Mouse (Mus musculus): ENCODE measurements around the gene Rsg1. TPM values are rescaled to one million over a fixed set of nuclear protein-coding genes. Genes with fewer than 3 reads are reported as not detected.
A peak's percentile ranks its signal among the peaks of the same experiment; 100 is the strongest.

The Rsg1 gene
- 6.2 and 6.8 TPM in 2 replicates for polyA plus RNA-seq (2014; fragmentation: Nextera tagmentation; extraction: Ambion mirVana)

DNA sequence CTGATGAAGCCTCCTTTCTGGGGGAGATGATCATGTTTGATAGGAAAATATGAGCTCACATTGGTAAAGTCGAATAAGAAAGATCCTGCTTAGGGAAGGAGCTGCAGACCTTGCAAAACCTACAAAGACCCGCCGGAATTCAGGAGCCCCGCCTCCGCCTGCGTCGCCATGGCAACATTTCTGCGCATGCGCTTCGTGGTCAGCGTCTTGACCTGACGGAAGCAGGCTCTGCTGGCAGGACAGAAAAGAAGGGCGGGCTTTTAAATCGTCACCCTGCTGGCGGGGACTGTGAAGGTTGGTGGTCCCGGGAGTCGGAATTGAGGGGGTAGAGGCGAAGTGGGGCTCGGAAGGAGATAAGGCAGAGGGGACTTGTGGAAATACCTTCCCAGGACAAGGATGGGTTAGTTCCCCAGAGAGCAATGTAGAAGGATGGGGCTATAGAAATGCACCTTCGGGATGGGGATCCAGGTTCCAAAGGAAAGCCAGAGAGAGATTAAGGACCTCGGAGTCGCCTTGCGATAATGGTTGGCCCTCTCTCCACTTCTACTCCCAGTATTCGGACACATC lies at the start of gene Rsg1:
TSS of gene Rsg1 (plus strand) at position 187 of the 567 bp plus-strand sequence.
- H3K4me1 ChIP-seq (ENCODE audit: control insufficient read depth, insufficient read depth, low read length): no peaks in the 10 kb centered on the region
- no peaks in the 10 kb centered on the region for H3K27me3 ChIP-seq (ENCODE audit: control insufficient read depth, insufficient read depth, low read length)
- DNase-seq (ENCODE audit: low spot score): peak; percentile 98
- no peaks in the 10 kb centered on the region for H3K36me3 ChIP-seq (replicated peaks; ENCODE audit: control insufficient read depth, insufficient read depth, low read depth, low read length)
- peak; percentile 61 for ATAC-seq (replicated peaks; ENCODE audit: insufficient number of reproducible peaks, low FRiP score, low TSS enrichment, low read depth)
- H3K9ac ChIP-seq (replicated peaks; ENCODE audit: low read length): peak within 1 kb of the TSS; percentile 70
- H3K27ac ChIP-seq (replicated peaks; ENCODE audit: low read depth, low read length): no peak within 1 kb of the TSS
- H3K9me3 ChIP-seq (replicated peaks; ENCODE audit: control insufficient read depth, low read length): no peaks in the 10 kb centered on the region
- peak within 1 kb of the TSS; percentile 51 for H3K4me3 ChIP-seq (ENCODE audit: low read depth, low read length)
- peak within 1 kb of the TSS; percentile 84 for H3K4me2 ChIP-seq (ENCODE audit: low read depth, low read length)
- WGBS: under 1% methylated on average over 24 of the region's 24 CpGs

- Histone ChIP-seq H3K4me2 (ENCODE audit: low read depth, low read length) (no peak overlapping the region), H3K36me3 (replicated peaks; ENCODE audit: control insufficient read depth, insufficient read depth, low read depth, low read length) (no peaks in the 10 kb centered on the region; the same call in 1 of the 2 replicates), H3K4me3 (ENCODE audit: low read depth, low read length) (no peak overlapping the region), H3K27me3 (ENCODE audit: control insufficient read depth, insufficient read depth, low read length) (no peaks in the 10 kb centered on the region), H3K9ac (replicated peaks; ENCODE audit: low read length) (no peak overlapping the region), H3K9me3 (replicated peaks; ENCODE audit: control insufficient read depth, low read length) (no peaks in the 10 kb centered on the region; the same call in 1 of the 2 replicates), H3K27ac (replicated peaks; ENCODE audit: low read depth, low read length) (no peak overlapping the region), H3K4me1 (ENCODE audit: control insufficient read depth, insufficient read depth, low read length) (no peaks in the 10 kb centered on the region)
- DNase-seq (ENCODE audit: low spot score): no peak
- 90% methylated on average over 8 of the region's 8 CpGs for WGBS
- ATAC-seq (replicated peaks; ENCODE audit: insufficient number of reproducible peaks, low FRiP score, low TSS enrichment, low read depth): no peak
Measured at GRCm38 (mm10) chr4:141165744-141166292, 47.9 kb upstream of the Rsg1 start.

DNA sequence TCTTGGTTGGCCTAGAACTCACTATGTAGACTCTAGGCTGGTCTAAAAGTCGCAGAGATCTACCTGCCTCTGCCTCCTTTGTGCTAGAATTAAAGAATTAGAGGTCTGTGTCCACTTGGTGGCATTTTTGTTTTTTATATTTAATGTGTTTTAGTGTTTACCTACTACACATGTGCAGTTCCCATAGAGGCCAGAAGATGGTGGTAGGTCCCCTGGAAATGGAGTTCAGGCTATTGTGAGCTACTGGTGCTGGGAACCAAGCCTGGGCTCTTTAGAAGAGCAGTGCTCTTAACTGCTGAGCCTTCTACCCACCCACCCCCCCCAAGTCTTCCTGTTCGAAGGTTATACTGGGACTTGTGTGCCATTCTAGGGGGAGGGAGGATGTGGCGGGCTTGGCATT lies 46.6 kb upstream of the Rsg1 start:
- no peak for ATAC-seq (replicated peaks; ENCODE audit: insufficient number of reproducible peaks, low FRiP score, low TSS enrichment, low read depth)
- Histone ChIP-seq H3K9me3 (replicated peaks; ENCODE audit: control insufficient read depth, low read length) (no peaks in the 10 kb centered on the region; the same call in 1 of the 2 replicates), H3K27me3 (ENCODE audit: control insufficient read depth, insufficient read depth, low read length) (no peaks in the 10 kb centered on the region), H3K36me3 (replicated peaks; ENCODE audit: control insufficient read depth, insufficient read depth, low read depth, low read length) (peaks cover 3% of the 10 kb centered on the region), H3K27ac (replicated peaks; ENCODE audit: low read depth, low read length) (no peak overlapping the region), H3K9ac (replicated peaks; ENCODE audit: low read length) (no peak overlapping the region), H3K4me3 (ENCODE audit: low read depth, low read length) (no peak overlapping the region), H3K4me2 (ENCODE audit: low read depth, low read length) (no peak overlapping the region), H3K4me1 (ENCODE audit: control insufficient read depth, insufficient read depth, low read length) (no peaks in the 10 kb centered on the region)
- DNase-seq (ENCODE audit: low spot score): no peak
- 86% methylated on average over 3 of the region's 3 CpGs for WGBS

DNA sequence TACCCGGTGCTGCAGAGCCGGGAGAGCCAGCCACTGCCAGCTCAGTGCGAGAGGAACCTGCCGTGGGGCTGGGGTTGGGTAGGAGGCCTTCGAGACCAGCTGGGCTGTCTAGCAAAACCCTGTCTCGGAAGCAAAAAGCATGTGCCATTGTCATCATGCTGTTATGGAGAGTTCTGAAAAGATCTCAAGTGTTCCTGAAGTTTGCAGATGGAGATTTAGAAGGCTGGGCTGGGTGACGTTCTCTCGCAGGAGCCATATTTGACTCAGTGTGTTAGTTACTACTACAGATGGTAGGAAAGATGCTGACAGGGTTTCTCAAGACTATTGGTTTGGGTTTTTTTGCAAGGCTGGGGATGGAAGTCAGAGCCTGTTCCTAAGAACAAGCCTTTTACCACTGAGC lies 41.6 kb upstream of the Rsg1 start:
- Histone ChIP-seq H3K27ac (replicated peaks; ENCODE audit: low read depth, low read length) (no peak overlapping the region), H3K4me1 (ENCODE audit: control insufficient read depth, insufficient read depth, low read length) (no peaks in the 10 kb centered on the region), H3K9ac (replicated peaks; ENCODE audit: low read length) (no peak overlapping the region), H3K4me3 (ENCODE audit: low read depth, low read length) (no peak overlapping the region), H3K27me3 (ENCODE audit: control insufficient read depth, insufficient read depth, low read length) (no peaks in the 10 kb centered on the region), H3K9me3 (replicated peaks; ENCODE audit: control insufficient read depth, low read length) (no peaks in the 10 kb centered on the region), H3K4me2 (ENCODE audit: low read depth, low read length) (no peak overlapping the region), H3K36me3 (replicated peaks; ENCODE audit: control insufficient read depth, insufficient read depth, low read depth, low read length) (peaks cover 3% of the 10 kb centered on the region)
- DNase-seq (ENCODE audit: low spot score) (no peak), ATAC-seq (replicated peaks; ENCODE audit: insufficient number of reproducible peaks, low FRiP score, low TSS enrichment, low read depth) (no peak)
- WGBS: 94% methylated on average over 8 of the region's 8 CpGs

GRCm38 (mm10) chr4:141175783-141176182 lies 38.0 kb upstream of the Rsg1 start:
- H3K4me2 ChIP-seq (ENCODE audit: low read depth, low read length): no peak overlapping the region
- H3K4me3 ChIP-seq (ENCODE audit: low read depth, low read length): no peak overlapping the region
- no peaks in the 10 kb centered on the region for H3K9me3 ChIP-seq (replicated peaks; ENCODE audit: control insufficient read depth, low read length)
- no peak overlapping the region for H3K9ac ChIP-seq (replicated peaks; ENCODE audit: low read length)
- no peaks in the 10 kb centered on the region for H3K4me1 ChIP-seq (ENCODE audit: control insufficient read depth, insufficient read depth, low read length)
- WGBS: 72% methylated on average over 5 of the region's 5 CpGs
- peaks cover 3% of the 10 kb centered on the region for H3K36me3 ChIP-seq (replicated peaks; ENCODE audit: control insufficient read depth, insufficient read depth, low read depth, low read length)
- no peaks in the 10 kb centered on the region for H3K27me3 ChIP-seq (ENCODE audit: control insufficient read depth, insufficient read depth, low read length)
- ATAC-seq (replicated peaks; ENCODE audit: insufficient number of reproducible peaks, low FRiP score, low TSS enrichment, low read depth) (no peak), DNase-seq (ENCODE audit: low spot score) (no peak)
- no peak overlapping the region for H3K27ac ChIP-seq (replicated peaks; ENCODE audit: low read depth, low read length)

DNA sequence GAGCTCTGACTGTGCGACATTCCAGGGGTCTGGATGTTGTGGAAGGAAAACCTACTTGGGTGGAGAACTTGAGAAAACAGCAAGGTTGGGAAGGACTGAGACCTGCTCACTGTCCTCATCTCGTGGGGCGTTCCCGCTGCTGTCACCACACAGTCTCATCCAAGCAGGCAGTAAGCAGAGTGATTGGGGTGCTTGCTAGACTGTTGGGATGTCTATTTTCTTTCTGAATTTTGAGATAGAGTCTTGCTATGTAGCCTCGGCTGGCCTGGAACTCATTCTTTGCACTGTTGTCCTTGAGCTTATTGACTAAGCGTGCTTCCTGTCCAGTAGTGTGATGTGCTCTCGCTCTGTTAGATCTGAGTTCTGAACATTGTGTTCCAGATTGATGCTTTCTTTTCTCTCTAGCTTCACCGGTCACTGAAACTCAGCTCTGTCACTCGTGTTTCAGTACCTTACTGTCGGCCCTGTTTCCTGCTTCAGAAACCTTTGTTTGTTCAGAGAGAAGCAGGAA lies 37.4 kb upstream of the Rsg1 start:
- Histone ChIP-seq H3K4me2 (ENCODE audit: low read depth, low read length) (no peak overlapping the region), H3K9ac (replicated peaks; ENCODE audit: low read length) (no peak overlapping the region), H3K4me3 (ENCODE audit: low read depth, low read length) (no peak overlapping the region), H3K27ac (replicated peaks; ENCODE audit: low read depth, low read length) (no peak overlapping the region), H3K36me3 (replicated peaks; ENCODE audit: control insufficient read depth, insufficient read depth, low read depth, low read length) (peaks cover 3% of the 10 kb centered on the region), H3K27me3 (ENCODE audit: control insufficient read depth, insufficient read depth, low read length) (no peaks in the 10 kb centered on the region), H3K4me1 (ENCODE audit: control insufficient read depth, insufficient read depth, low read length) (no peaks in the 10 kb centered on the region), H3K9me3 (replicated peaks; ENCODE audit: control insufficient read depth, low read length) (no peaks in the 10 kb centered on the region)
- DNase-seq (ENCODE audit: low spot score) (no peak), ATAC-seq (replicated peaks; ENCODE audit: insufficient number of reproducible peaks, low FRiP score, low TSS enrichment, low read depth) (no peak)
- WGBS: 86% methylated on average over 10 of the region's 10 CpGs

- WGBS: 90% methylated on average over 4 of the region's 4 CpGs
- Histone ChIP-seq H3K4me1 (ENCODE audit: control insufficient read depth, insufficient read depth, low read length) (no peaks in the 10 kb centered on the region), H3K4me3 (ENCODE audit: low read depth, low read length) (no peak overlapping the region), H3K9ac (replicated peaks; ENCODE audit: low read length) (no peak overlapping the region), H3K27me3 (ENCODE audit: control insufficient read depth, insufficient read depth, low read length) (no peaks in the 10 kb centered on the region), H3K4me2 (ENCODE audit: low read depth, low read length) (no peak overlapping the region), H3K9me3 (replicated peaks; ENCODE audit: control insufficient read depth, low read length) (no peaks in the 10 kb centered on the region), H3K36me3 (replicated peaks; ENCODE audit: control insufficient read depth, insufficient read depth, low read depth, low read length) (no peaks in the 10 kb centered on the region; the same call in none of the 2 replicates), H3K27ac (replicated peaks; ENCODE audit: low read depth, low read length) (no peak overlapping the region)
- DNase-seq (ENCODE audit: low spot score): no peak
- no peak for ATAC-seq (replicated peaks; ENCODE audit: insufficient number of reproducible peaks, low FRiP score, low TSS enrichment, low read depth)
Measured at GRCm38 (mm10) chr4:141178500-141178899, 35.3 kb upstream of the Rsg1 start.

DNA sequence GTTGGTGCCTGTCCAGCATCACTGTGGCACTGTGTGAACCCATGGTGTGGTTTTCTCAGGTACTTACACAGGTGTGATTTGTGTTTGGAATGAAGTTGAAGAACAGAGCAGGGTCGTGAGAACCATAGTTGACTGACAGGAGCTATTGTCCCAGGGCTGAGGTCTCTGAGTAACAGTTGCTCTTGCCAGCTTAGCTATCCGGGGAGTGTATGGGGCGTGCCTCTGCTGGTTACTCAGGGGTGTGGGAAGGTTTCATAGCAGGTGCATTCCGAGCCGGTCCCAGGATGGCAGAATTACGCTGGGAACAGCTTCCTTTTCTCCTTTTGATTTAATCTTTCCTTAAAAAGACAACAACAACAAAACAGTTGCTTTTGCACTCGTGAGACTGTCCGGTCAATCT lies 32.9 kb upstream of the Rsg1 start:
- ATAC-seq (replicated peaks; ENCODE audit: insufficient number of reproducible peaks, low FRiP score, low TSS enrichment, low read depth) (no peak), DNase-seq (ENCODE audit: low spot score) (no peak)
- Histone ChIP-seq H3K27me3 (ENCODE audit: control insufficient read depth, insufficient read depth, low read length) (no peaks in the 10 kb centered on the region), H3K9me3 (replicated peaks; ENCODE audit: control insufficient read depth, low read length) (no peaks in the 10 kb centered on the region), H3K4me1 (ENCODE audit: control insufficient read depth, insufficient read depth, low read length) (peaks cover under 1% of the 10 kb centered on the region; the same call in 1 of the 2 replicates), H3K9ac (replicated peaks; ENCODE audit: low read length) (no peak overlapping the region), H3K36me3 (replicated peaks; ENCODE audit: control insufficient read depth, insufficient read depth, low read depth, low read length) (no peaks in the 10 kb centered on the region; the same call in none of the 2 replicates), H3K27ac (replicated peaks; ENCODE audit: low read depth, low read length) (no peak overlapping the region), H3K4me2 (ENCODE audit: low read depth, low read length) (no peak overlapping the region), H3K4me3 (ENCODE audit: low read depth, low read length) (no peak overlapping the region)
- 84% methylated on average over 8 of the region's 8 CpGs for WGBS

All from embryonic facial prominence, embryonic 11.5 days (tissue).